Mouse (Mus musculus) cerebellum, adult 2 months (tissue): ENCODE results near the gene Car7.

Experiments
- CTCF ChIP-seq: fragments of 200-500 bp; IDR thresholded peaks from 2 replicates; pipeline ENCODE4 v1.5.1; 2011; ENCODE audit warnings: low read depth, mild to moderate bottlenecking, control low read depth, low read length, moderate library complexity, borderline replicate concordance; ENCODE audit not compliant: insufficient read depth
- POLR2A ChIP-seq: fragments of 200-500 bp; IDR thresholded peaks from 2 replicates; pipeline ENCODE4 v1.6.1; 2011; ENCODE audit warnings: low read length, control low read depth, borderline replicate concordance; ENCODE audit not compliant: insufficient read depth

- TF ChIP-seq CTCF (no peak), POLR2A (no peak)
These were observed 35.1 kb downstream of the Car7 start for GRCm38 (mm10) chr8:104569559-104569958.
